Mouse (Mus musculus) retina, embryonic 14.5 days (tissue): ENCODE results near the gene Mfsd5.
A peak's percentile ranks its signal among the peaks of the same experiment; 100 is the strongest.

ENCODE experiments used
- DNase-seq: peaks from one replicate; pipeline ENCODE4 v3.0.0-alpha.2; 2015; ENCODE audit warnings: low spot score

Mfsd5 gene

GRCm38 (mm10) chr15:102282463-102283292, 3.4 kb downstream of the Mfsd5 start:
- no peak for DNase-seq

GRCm38 (mm10) chr15:102283648-102284047, 4.4 kb downstream of the Mfsd5 start:
- no peak for DNase-seq

- peak; percentile 62 for DNase-seq
These were observed 8.1 kb downstream of the Mfsd5 start for GRCm38 (mm10) chr15:102287395-102287794.

GRCm38 (mm10) chr15:102295633-102296367, 16.5 kb downstream of the Mfsd5 start, which contains the start of gene Espl1:
TSS of gene Espl1 (plus strand) at chr15:102296266.
- peak; percentile 98 for DNase-seq

- DNase-seq, result no peak
These were observed 17.2 kb downstream of the Mfsd5 start for GRCm38 (mm10) chr15:102296368-102297006.

GRCm38 (mm10) chr15:102302542-102302941, 23.3 kb downstream of the Mfsd5 start:
- DNase-seq, result no peak

GRCm38 (mm10) chr15:102308717-102309116, 29.5 kb downstream of the Mfsd5 start:
- no peak for DNase-seq

GRCm38 (mm10) chr15:102310074-102310845, 31.0 kb downstream of the Mfsd5 start:
- no peak for DNase-seq

GRCm38 (mm10) chr15:102311489-102311888, 32.2 kb downstream of the Mfsd5 start:
- DNase-seq, result no peak

- DNase-seq, result no peak
These were observed 36.0 kb downstream of the Mfsd5 start for GRCm38 (mm10) chr15:102315292-102315691.

- DNase-seq, result peak; percentile 76
These were observed 37.0 kb downstream of the Mfsd5 start for GRCm38 (mm10) chr15:102316263-102316662.

GRCm38 (mm10) chr15:102324654-102325473, 45.6 kb downstream of the Mfsd5 start:
- peak; percentile 26 for DNase-seq

- peak; percentile 92 for DNase-seq
These were observed 46.8 kb downstream of the Mfsd5 start, which contains the start of gene Pfdn5 for GRCm38 (mm10) chr15:102326022-102326576. TSS of gene Pfdn5 (plus strand) at chr15:102326116.

GRCm38 (mm10) chr15:102326892-102327291, 47.6 kb downstream of the Mfsd5 start:
- no peak for DNase-seq
